Mouse (Mus musculus) adrenal gland, postnatal 36 days (tissue): ENCODE measurements at regions not wholly inside any gene's neighbourhood (a gene's known extent, or its start where the extent isn't known, plus 50 kb on each side); places are given as distances from the start of the nearest gene placed in this dataset.
"Not testable (repeated sequence)": the region's sequence is repeated elsewhere in the genome, so short reads cannot be mapped to it uniquely, and the experiment has no call there.

Experiments
- DNase-seq, 2 experiments: peaks; one replicate each; pipeline ENCODE4 v3.0.0; 2021; ENCODE audit warnings: mixed read lengths in 1 of 2

DNA sequence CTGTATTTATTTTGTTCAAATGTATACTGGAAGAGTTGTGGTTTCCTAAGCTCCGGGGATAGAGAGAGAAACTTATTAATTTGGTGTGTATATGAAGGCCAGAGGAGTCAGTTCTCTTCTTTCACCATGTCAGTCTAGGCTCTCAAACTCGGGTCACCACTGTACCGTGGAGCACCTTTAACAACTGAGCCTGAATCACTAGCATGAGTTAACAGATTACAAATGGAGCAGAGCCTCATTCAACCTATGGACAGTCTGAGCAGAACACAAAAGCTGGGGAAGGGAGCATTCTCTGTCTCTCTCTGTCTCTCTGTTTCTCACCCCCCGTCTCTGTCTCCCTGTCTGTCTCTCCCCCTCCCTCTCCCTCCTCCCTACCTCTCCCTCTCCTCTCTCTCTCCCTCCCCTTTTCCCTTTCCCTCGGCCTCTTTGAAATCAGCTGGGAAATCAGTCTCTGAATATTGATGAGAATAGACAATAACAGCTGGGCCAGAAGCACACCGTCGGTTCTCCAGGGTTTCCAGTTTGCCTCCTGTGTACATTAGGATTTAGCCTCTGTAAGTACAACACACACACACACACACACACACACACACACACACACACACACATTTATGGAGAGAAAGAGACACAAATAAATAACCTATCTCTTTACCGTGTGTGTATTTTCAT, 200.4 kb upstream of the 1700056E22Rik start:
- DNase-seq, result no peak

DNA sequence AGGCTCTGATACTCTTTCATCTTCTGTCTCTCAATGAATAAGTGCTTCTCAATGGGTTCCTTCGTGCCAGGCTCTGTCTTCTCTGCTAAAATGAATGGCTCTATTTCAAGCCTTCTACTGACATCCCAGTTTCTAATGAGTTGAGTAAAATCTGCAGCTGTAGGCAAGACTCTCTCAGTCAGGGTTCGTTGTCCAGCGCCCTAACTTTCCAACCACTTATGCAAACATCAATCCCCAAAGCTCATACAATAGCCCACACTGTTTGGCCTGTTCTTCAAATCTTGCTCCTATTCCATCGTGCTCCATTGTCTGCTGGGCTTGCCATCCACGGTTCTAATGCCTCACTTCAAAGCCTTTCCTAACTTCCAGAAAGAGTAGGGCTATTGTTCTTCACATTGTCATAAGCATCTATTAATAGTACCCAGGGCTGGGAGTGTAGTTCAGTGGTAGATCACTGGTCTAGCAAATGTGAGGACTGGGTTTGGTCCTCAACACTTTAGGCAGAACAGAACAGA, 199.7 kb upstream of the 1700056E22Rik start:
- no peak for DNase-seq

DNA sequence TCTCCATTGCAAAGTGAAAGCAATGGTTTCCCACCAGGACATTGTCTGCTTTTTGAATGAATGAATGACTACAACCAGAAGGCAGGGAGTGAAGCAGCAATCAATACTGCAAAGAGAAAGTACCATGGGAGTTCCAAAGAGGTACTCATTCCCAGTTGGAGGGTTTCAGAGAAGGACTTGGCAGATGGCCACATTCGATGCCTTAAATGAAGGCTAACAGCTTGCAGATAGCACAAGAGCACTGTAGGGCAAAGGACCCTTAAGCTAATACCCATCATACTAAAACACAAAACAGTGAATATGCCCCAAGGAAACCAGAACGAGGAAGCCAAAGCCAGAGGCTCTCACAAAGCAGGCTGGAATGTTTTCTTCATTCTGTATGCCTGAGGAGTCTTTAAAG, 188.2 kb upstream of the 1700056E22Rik start:
- DNase-seq, result no peak

DNA sequence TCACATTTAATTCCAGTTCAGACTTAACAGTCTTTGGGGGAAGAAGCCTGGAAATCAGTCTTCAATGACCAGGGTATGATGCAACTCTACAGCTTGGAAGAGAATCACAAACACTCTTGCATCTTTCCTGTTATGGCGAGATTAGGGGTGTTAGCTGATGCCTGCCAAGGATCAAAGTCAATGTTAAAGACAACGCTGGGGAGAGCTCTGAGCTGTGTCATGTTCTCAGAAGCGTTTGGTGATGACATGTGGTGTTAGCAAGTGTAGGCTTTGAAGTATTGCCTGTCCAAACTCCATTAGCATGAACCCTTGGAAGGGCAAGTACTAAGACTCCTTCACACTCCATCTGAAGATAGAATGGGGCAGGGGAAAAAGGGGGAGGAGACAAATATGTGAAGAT, 187.7 kb upstream of the 1700056E22Rik start:
- DNase-seq, result no peak

DNA sequence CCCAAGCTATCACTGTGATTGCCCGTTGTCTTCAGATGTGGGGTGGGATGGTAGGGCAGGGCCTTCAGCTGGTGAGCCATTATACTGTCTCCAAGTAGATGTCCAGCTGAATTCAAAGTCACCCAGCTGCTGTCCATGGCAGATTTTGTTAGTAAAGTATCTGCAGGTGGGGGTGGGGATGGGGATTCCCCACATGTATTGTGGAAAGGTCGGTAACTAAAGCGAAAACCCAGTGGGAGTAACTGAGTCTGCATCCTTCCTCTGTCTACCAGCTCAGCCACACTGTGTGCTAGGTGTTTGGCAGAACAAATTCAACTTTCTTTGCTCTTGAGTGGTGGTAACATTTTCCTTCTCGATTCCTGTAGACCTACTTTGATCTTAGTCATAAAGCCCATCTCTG, 163.2 kb upstream of the 1700056E22Rik start:
- no peak for DNase-seq

DNA sequence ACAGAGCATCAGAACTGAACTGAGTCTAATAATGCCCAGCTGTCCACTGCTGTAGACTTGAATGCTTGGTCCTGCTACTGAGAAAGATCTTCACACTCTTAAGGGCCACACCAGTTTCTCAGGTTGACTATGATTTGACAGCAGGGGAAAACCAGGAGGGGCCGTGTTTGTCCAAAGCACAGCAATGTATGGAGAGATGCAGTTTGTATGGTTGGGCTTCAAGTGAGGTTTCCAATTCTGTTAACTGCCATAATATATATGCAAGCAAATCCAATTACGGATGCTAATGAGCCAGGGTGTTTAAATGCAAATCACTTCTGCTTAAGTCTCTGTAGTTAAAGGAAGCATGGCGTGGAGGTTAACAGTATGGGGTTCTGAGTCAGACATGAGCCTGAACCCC, 157.2 kb upstream of the 1700056E22Rik start:
- DNase-seq, result no peak

DNA sequence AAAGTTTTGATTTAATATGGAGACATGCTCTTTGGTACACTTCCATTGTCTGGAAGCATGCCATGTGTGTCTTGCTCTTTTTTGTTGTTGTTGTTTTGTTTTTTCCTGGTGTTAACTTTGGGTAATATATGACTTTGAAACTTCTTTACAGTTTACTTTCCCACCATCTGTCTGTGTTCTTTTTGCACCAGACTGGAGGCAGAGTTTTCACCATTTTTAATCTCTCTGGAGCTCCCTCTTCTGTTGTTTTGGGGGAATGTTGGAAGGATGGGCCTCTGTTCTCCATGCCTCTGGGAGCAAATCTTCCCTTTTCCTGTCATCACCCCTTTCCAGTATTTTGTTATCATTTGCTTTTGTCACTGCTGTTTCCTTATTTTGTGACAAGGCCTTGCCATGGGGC, 153.5 kb upstream of the 1700056E22Rik start:
- peak in 1 of 2 experiments; percentile 25 for DNase-seq

DNA sequence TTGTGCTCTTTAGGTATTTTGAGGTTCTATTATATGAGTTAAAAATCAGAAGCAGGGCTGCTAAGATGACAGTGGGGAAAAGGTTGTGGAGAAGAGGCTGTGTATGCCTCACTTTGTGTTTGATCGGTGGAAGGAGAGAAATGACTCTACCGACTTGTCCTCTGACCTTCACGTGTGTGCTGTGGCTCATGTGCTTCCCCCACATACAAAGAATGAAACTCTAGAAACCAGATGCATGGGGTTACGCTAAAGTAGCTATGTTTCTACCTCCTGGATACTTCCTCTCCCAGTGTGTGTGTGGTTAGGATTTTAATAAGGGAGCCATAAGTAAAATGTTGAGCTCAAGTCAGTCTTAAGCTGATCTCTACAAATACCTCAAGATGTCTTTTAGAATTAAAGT, 148.1 kb upstream of the 1700056E22Rik start:
- no peak for DNase-seq

DNA sequence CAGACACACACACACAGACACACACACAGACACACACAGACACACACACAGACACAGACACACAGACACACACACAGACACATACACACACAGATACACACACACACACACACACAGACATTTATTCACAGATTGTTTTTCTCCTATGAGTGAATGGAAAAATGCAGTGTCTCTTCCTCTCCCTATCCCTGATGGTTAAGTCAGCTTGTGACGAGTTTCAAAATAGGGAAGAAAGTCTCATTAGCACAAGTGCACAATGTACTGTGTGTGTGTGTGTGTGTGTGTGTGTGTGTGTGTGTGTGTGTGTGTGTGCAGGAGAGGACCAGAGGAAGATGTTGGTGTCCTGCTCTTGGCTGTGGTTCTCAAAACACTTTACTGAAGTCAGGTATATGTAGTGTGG, 140.3 kb upstream of the 1700056E22Rik start:
- DNase-seq, result not testable (repeated sequence)

DNA sequence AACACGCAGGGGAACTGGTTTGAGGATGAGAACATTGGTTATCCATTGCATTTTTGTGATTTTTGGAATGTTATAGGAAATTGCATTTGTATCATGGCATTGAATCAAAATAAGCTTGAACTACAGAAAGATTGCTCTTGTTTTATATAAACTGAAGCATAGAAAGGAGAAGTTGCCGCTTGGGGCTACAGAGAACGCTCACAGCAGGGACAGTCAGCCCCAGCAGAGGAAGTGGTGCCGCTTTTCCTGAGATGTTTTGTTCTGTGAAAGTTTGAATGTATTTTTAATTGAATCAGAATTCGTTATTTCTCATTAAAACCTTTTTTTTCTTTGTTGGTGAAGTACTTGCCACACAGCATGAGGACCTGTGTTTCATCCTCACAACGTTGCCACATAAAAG, 139.6 kb upstream of the 1700056E22Rik start:
- DNase-seq, result no peak

DNA sequence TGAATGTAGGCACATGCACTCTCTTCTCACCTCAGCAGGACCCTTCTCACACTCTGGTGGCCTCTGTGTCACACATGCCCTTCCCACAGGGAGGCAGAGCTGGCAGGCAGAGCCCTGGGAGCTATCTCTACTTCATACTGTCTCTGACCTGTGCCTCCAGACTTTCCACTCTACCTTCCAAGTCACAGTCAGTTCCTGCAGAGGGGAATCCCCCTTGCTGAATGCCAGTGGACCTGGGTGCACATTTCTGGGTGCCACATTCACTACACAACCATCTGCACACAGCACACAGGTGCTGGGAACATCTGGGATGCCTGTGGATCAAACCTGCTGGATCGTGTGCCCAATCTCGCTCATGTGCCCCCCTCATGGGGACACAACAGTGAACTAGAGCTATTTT, 138.9 kb upstream of the 1700056E22Rik start:
- DNase-seq, result no peak

DNA sequence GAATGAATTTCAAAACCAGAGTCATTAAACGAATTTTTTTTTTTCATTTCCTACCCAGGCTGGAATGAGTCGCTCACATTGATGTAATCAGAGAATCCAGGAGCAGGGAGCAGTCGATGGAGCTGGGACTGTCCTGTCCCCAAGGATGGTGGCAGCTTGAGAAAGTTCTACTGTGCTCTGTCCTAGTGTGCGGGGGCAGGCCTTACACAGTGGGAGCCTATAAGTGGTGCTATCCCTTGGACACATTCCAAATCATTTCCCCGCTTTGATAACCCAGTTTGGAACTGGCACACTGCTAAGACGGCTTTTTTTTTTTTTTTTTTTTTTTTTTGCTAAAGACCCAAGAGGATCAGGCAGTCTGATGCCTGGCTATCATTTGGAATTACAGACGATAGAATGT, 137.5 kb upstream of the 1700056E22Rik start:
- no peak for DNase-seq

DNA sequence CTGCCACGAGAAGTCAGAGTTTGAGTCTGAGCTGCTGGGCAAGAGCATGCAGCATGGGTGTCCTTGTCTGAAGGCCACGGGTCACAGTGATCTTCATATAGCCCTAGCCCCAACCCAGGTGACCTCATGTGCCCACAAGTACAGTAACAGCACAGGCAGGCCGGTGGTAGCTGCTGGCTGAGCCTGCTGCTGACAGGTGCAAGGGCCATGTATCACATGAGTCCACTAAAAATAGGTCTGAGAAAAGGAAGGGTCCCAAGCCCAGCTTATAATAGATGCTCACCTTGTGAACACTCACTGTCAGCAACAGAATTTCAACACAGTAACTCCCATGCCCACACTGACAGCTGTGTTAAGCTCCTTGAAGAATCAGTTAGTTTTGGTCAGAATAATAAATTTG, 136.8 kb upstream of the 1700056E22Rik start:
- peak; percentile 10 to 13 for DNase-seq

DNA sequence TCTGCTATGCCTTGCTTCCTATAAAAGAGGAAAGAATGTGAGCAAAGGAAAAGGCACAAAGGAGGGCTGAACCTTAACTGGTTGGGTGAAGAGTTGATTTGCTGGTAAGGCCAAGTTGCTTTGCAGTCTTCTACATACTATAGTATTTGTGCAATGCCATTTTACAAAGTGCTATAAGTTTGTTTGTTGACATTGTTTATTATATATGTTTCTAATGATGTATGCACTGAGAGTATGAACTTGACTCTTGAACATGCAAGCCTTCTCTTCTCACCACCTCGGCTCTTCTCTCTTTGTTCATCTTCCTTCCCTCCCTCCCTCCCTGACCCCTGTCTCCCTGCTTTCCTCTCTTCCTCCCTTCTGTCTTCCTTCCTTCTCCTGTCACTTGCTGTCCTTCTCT, 135.9 kb upstream of the 1700056E22Rik start:
- DNase-seq, result no peak

DNA sequence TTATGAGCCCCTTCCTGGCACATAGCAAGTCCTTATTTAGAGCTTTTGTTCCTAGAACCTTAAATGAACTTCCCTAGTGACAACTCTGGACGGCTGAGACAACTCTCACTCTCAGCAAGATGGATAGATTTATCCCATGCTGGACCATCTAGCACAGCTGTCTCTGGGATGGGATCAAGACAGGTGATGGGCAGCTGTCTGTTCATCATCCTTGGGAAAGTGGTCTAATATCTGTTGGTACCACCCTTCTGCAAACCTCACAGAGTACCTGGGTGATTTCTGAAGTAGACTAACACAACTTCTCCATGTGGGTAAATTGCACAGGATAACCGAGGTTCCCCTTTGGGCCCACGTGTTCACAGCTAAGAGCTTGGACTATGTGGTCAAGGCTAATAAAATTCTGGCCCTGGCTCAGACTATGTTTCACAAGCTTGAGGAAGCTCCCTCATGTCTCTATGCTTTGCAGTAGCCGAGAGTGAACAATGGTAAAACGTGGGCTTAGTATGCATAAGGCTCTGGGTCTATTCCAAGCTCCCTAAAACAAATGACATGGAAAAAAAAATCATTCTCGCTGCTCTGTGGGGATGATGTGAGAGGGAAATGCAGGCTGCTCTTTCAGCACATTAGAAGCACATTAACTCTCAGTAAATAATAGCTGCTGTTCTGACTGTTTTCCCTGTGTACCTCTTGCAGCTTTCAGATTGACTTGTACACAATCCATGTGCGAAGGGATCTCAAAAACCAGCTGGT, 135.1 kb upstream of the 1700056E22Rik start:
- DNase-seq, result no peak

DNA sequence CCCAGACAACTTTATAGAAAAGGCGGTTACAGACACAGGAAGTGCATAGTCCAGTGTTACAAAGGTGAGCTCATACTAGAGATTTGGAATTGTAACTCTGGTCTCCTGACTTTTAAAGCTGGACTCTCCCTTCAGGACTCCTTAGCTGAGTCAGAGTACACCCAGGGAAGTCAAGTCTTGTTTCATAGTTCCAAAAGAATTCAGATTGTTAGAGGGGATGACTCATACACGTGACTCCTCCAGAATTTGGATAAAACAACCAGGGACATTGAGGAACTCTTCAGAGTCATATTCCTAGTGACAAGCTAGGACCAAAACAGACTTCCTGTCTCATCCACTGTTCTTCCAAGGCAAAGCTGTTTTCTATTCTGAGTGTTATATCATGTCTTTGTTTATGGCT, 132.8 kb upstream of the 1700056E22Rik start:
- no peak for DNase-seq

DNA sequence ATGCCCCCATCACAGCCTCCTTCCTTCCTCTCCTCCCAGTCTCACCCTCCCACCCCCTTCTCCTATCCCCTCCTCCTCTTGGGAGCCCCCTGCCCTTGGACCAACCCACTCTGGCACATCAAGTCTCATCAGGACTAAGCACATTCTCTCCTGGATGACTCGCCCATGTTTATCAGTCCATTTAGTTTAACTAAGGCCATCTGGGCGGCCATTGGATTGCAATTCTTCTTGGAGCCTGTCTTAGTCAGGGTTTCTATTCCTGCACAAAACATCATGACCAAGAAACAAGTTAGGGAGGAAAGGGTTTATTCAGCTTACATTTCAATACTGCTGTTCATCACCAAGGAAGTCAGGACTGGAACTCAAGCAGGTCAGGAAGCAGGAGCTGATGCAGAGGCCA, 128.4 kb upstream of the 1700056E22Rik start:
- DNase-seq, result not testable (repeated sequence)

DNA sequence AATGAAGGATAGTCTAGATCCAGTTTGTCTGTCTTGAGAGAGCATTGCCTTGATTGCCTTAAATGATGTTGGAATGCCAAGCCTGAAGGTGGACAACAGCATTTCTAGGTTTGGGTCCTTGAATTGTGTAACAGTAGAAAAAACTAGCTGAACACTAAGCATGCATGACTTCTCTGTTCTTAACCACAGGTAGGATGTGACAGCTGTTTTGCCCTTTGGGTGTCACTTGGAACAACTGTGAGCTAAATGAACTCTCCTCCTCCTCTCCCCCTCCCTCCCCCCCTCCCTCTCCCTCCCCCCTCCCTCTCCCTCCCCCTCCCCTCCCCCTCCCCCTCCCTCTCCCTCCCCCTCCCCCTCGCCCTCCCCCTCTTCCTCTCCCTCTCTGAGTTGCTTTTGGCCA, 113.6 kb upstream of the 1700056E22Rik start:
- DNase-seq, result no peak

DNA sequence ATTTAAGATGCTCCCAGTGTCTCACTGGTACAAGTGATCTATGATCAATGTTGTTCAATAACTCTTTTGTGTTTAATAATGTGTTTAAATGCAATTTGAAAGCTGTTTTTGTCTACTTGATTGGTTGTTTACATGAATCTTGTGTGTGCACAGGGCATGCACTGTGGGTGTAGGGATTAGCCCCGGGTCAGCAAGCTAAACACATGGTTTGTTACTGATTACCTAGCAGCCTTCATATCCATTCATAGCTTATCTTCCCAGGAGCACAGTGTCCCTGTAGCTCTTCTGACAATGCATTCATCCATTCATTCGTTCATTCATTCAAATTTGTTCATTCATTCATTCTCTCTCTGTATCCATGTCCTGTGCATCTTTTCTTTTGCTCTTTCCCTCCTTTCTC, 108.9 kb upstream of the 1700056E22Rik start:
- DNase-seq, result no peak

DNA sequence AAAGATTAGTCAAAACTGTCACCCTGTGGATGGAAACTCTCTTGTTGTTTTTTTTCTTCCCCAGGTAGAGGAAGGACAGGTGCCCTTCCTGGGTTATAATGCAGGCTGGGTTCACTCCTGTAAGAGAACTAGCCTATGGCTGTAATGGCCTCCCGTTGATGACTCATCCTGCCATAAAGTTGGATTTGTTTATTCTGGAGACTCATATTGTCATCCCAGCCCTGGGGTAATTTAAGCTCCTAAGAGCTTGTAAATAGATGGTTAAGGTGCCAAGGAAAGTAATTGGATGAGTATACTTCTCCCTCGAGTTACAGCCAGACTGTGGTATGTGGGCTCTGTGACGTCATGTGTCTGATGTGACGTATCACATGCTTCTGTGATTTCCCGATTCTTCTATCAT, 106.4 kb upstream of the 1700056E22Rik start:
- no peak for DNase-seq

DNA sequence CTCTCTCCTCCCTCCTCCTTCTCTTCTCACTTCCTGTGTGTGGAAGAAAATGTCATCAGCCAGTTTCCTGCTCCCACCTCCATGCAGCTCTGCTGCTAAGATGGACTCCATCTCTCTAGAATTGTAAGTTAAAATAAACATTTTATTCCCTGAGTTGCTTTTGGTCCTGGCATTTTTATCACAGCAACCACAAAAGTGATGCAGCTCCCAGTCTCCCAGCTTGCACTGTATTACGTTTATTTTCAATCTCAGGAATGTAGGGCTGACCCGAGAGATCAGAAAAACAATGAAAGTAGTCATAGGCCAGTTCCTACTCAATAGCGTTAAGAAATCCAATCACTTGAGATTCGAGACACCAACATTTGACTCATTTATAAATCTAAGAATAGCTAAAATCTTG, 106.0 kb upstream of the 1700056E22Rik start:
- DNase-seq, result no peak

DNA sequence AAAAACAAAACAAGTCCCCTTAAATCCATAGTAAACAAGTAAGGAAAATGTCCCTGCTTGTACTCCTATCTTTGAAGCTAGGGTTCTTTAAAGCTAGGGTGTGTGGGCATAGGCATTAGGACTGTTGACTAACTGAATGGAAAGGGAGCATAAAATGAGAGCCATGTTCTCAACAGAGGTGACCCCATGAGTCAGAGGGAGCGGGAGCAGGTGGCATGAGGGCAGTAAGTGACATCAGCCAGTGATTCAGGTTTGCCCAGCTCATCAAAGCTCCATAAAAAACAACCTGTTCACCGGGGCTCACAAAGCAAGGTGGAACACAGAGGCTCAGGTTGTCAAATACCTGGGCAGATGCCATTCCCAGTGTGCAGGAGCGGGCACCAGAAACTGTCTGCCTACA, 104.6 kb upstream of the 1700056E22Rik start:
- DNase-seq, result no peak

DNA sequence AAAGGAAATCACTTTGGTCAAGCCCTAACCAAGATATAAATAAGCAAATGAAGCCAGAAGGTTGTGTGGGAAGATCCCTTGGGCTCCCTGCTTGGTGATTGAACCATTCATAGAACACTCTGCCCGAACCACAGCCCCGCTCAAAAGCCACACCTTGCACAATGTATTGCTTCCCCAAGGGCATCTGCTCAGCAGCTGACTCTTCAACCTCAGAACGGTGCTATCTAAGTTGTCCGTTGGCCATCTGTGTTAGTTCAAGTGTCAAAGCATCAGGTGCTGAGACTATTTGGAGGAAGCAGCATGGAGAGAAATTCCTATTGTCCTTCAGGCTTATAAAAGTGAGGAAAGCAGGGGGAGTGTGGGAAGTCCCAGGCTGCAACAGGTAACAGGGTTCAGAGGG, 96.8 kb upstream of the 1700056E22Rik start:
- DNase-seq, result no peak

DNA sequence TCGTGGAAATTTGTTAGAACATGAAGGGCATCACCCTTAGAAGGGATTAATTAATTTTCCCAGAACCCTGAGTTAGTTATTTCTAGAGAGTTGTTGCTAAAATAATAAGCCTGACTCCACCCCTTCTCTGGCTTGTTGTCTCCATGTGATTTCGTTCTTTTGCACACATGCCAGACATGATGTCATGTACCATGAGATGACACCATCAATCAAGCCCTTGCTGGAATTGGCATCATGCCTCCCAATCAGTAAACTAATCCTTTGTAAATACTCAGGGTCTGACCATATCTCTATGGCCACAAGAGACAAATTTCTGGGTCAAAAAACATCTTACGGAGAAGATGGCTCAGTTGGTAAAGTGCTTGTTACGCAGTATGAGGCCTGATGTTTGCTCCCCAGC, 93.2 kb upstream of the 1700056E22Rik start:
- peak in 1 of 2 experiments; percentile 7 for DNase-seq
